Comparison of ENCODE assay signal across 9 mouse cellular contexts in the genomic region with DNA sequence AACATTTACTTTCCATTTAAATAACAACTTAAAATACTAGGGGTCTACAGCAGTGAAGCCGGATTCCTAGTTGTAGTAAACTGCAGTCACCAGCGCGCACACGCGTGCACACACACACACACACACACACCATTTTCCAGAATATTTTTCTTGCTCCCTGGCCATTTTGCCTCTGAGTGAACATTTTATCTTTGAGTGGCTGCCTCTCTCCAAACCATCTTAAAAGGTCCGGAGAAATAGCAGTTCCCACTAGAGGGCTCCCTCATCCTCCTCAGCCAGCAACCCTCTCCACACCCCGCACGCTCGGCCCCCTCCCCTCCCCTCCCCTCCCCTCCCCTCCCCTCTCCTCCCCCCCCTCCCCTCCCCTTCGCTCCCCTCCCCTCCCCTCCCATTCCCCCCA. TPM values are rescaled to one million over a fixed set of nuclear protein-coding genes. Genes with fewer than 3 reads are reported as not detected.
A peak's percentile ranks its signal among the peaks of the same experiment; 100 is the strongest.
DNase-seq lines count a peak whose midpoint lies in the region; ATAC-seq and TF ChIP-seq lines count a peak whose summit lies in the region.
"Had no signal": no experiment of that assay in that cellular context is flagged by ENCODE, and none has a peak within 500 bp of the region (broad histone marks: within the 10 kb centered on the region; RNA-seq: fewer than 3 reads in every experiment).

No protein-coding gene starts in this region.

- TF ChIP-seq CTCF in MEL (IDR thresholded peaks at IDR 0.05 in 2 of 3, conservative IDR thresholded peaks at IDR 0.05 in 1 of 3; ENCODE audit: control insufficient read depth in 1 of 3, insufficient read depth in 1 of 3, low read depth in 2 of 3, low read length in 3 of 3, poor library complexity in 1 of 3, severe bottlenecking in 1 of 3): peak in 2 of 3 experiments; percentile 53 to 66; a peak in 4 of 6 replicates

- no peak for DNase-seq in frontal cortex, postnatal 14 days (ENCODE audit: low spot score in 2 of 2)
- peak; percentile 51 for DNase-seq in MEL (ENCODE audit: low read depth, low spot score)
- peak; percentile 73 for DNase-seq in embryonic facial prominence, embryonic 10.5 days (ENCODE audit: low spot score)
- DNase-seq in liver, embryonic 11.5 days (ENCODE audit: low spot score): no peak

- peak overlapping the region; percentile 38 for H3K4me2 ChIP-seq in hindbrain, embryonic 12.5 days (replicated peaks)
- H3K4me2 ChIP-seq in liver, embryonic 11.5 days: peak overlapping the region; percentile 43
- H3K4me2 ChIP-seq in neural tube, embryonic 12.5 days (replicated peaks): peak overlapping the region; percentile 41
- H3K4me2 ChIP-seq: liver, embryonic 15.5 days had no signal

- H3K9me3 ChIP-seq in MEL (replicated peaks; ENCODE audit: insufficient read depth, low read length): no peaks in the 10 kb centered on the region
- peaks cover 3% of the 10 kb centered on the region for H3K9me3 ChIP-seq in embryonic facial prominence, embryonic 10.5 days
- H3K9me3 ChIP-seq in hindbrain, embryonic 12.5 days (replicated peaks): no peaks in the 10 kb centered on the region
- H3K9me3 ChIP-seq in liver, embryonic 11.5 days (ENCODE audit: control insufficient read depth, low read length): 0 out of 2 replicates have a peak, but pooled peaks cover 3% of the 10 kb centered on the region
- H3K9me3 ChIP-seq in neural tube, embryonic 12.5 days: no peaks in the 10 kb centered on the region

- no peak for TF ChIP-seq POLR2A in MEL (IDR thresholded peaks at IDR 0.05; ENCODE audit: control insufficient read depth in 1 of 2, insufficient read depth in 1 of 2, low read depth in 1 of 2, low read length in 2 of 2, poor library complexity in 1 of 2)

- no peak overlapping the region for H3K4me3 ChIP-seq in MEL (ENCODE audit: control insufficient read depth in 1 of 2, insufficient read depth in 1 of 2, low read depth in 2 of 2, low read length in 2 of 2)
- H3K4me3 ChIP-seq in embryonic facial prominence, embryonic 10.5 days: peak overlapping the region; percentile 47
- H3K4me3 ChIP-seq in hindbrain, embryonic 12.5 days: peak overlapping the region; percentile 14; the same call in 1 of the 2 replicates
- no peak overlapping the region for H3K4me3 ChIP-seq in liver, embryonic 11.5 days (ENCODE audit: low read depth, low read length)
- 0 out of 2 replicates have a peak overlapping the region, but pooled peaks have one; percentile 7 for H3K4me3 ChIP-seq in neural tube, embryonic 12.5 days
- H3K4me3 ChIP-seq: liver, embryonic 15.5 days had no signal

- ATAC-seq in frontal cortex, adult (ENCODE audit: low TSS enrichment): peak; percentile 94
- peak; percentile 69; the same call in 1 of the 2 replicates for ATAC-seq in hindbrain, embryonic 12.5 days (ENCODE audit: low FRiP score)
- peak; percentile 36; the same call in 1 of the 2 replicates for ATAC-seq in liver, embryonic 11.5 days (replicated peaks; ENCODE audit: low FRiP score)
- ATAC-seq in neural tube, embryonic 12.5 days (ENCODE audit: low FRiP score, low read depth): 0 out of 2 replicates have a peak, but pooled peaks have one; percentile 30
- ATAC-seq in monocyte, adult 5-6 weeks (replicated peaks; ENCODE audit: insufficient number of reproducible peaks, low FRiP score, low TSS enrichment, poor library complexity, severe bottlenecking): no peak

- peak; percentile 38 for TF ChIP-seq RAD21 in MEL (IDR thresholded peaks at IDR 0.05; ENCODE audit: low read depth, low read length)

- H3K9ac ChIP-seq in MEL (ENCODE audit: control insufficient read depth, low read depth, low read length, poor library complexity, severe bottlenecking): no peak overlapping the region
- H3K9ac ChIP-seq in hindbrain, embryonic 12.5 days: no peak overlapping the region
- no peak overlapping the region for H3K9ac ChIP-seq in liver, embryonic 11.5 days (ENCODE audit: low read depth, low read length)
- H3K9ac ChIP-seq in neural tube, embryonic 12.5 days: no peak overlapping the region
- H3K9ac ChIP-seq: liver, embryonic 15.5 days had no signal

- no peak overlapping the region for H3K27ac ChIP-seq in MEL (ENCODE audit: control insufficient read depth, low read depth, low read length)
- no peak overlapping the region for H3K27ac ChIP-seq in embryonic facial prominence, embryonic 10.5 days (replicated peaks)
- no peak overlapping the region for H3K27ac ChIP-seq in hindbrain, embryonic 12.5 days
- H3K27ac ChIP-seq in liver, embryonic 11.5 days (ENCODE audit: low read depth, low read length): no peak overlapping the region
- H3K27ac ChIP-seq in neural tube, embryonic 12.5 days: no peak overlapping the region

- H3K27me3 ChIP-seq in MEL (ENCODE audit: control insufficient read depth in 1 of 2, insufficient read depth in 2 of 2, low read length in 2 of 2): no peaks in the 10 kb centered on the region
- H3K27me3 ChIP-seq in embryonic facial prominence, embryonic 10.5 days (replicated peaks; ENCODE audit: low read depth, poor library complexity, severe bottlenecking): no peaks in the 10 kb centered on the region; the same call in 1 of the 2 replicates
- no peaks in the 10 kb centered on the region for H3K27me3 ChIP-seq in hindbrain, embryonic 12.5 days
- no peaks in the 10 kb centered on the region for H3K27me3 ChIP-seq in liver, embryonic 11.5 days (replicated peaks; ENCODE audit: control insufficient read depth, insufficient read depth, low read length)
- no peaks in the 10 kb centered on the region for H3K27me3 ChIP-seq in neural tube, embryonic 12.5 days (replicated peaks)
- H3K27me3 ChIP-seq: liver, embryonic 15.5 days had no signal

- H3K4me1 ChIP-seq in MEL (ENCODE audit: control insufficient read depth in 1 of 2, insufficient read depth in 2 of 2, low read length in 2 of 2): no peaks in the 10 kb centered on the region
- peaks cover 9% of the 10 kb centered on the region for H3K4me1 ChIP-seq in embryonic facial prominence, embryonic 10.5 days
- H3K4me1 ChIP-seq in hindbrain, embryonic 12.5 days: no peaks in the 10 kb centered on the region
- H3K4me1 ChIP-seq in liver, embryonic 11.5 days (replicated peaks; ENCODE audit: control insufficient read depth, insufficient read depth, low read length): no peaks in the 10 kb centered on the region
- H3K4me1 ChIP-seq in neural tube, embryonic 12.5 days: 0 out of 2 replicates have a peak, but pooled peaks cover 3% of the 10 kb centered on the region
- H3K4me1 ChIP-seq: liver, embryonic 15.5 days had no signal

- H3K79me2 ChIP-seq in MEL (ENCODE audit: control insufficient read depth, insufficient read depth, low read length, poor library complexity): no peaks in the 10 kb centered on the region

- no peak for TF ChIP-seq EP300 in MEL (IDR thresholded peaks at IDR 0.05; ENCODE audit: low read depth in 1 of 2, low read length in 2 of 2)

- H3K36me3 ChIP-seq in MEL (ENCODE audit: control insufficient read depth in 1 of 2, insufficient read depth in 2 of 2, low read length in 2 of 2): no peaks in the 10 kb centered on the region
- H3K36me3 ChIP-seq in embryonic facial prominence, embryonic 10.5 days (replicated peaks): no peaks in the 10 kb centered on the region
- no peaks in the 10 kb centered on the region for H3K36me3 ChIP-seq in hindbrain, embryonic 12.5 days
- H3K36me3 ChIP-seq in liver, embryonic 11.5 days (ENCODE audit: control insufficient read depth, insufficient read depth, low read length): no peaks in the 10 kb centered on the region
- H3K36me3 ChIP-seq in neural tube, embryonic 12.5 days: no peaks in the 10 kb centered on the region
- H3K36me3 ChIP-seq: liver, embryonic 15.5 days had no signal

- 22% methylated on average over 9 of the region's 10 CpGs for WGBS in embryonic facial prominence, embryonic 10.5 days
- 18% methylated on average over 9 of the region's 10 CpGs for WGBS in hindbrain, embryonic 12.5 days
- WGBS in liver, embryonic 11.5 days: 20% methylated on average over 9 of the region's 10 CpGs
- WGBS in neural tube, embryonic 12.5 days: 19% methylated on average over 9 of the region's 10 CpGs

TF ChIP-seq in MEL, 35 proteins besides CTCF, POLR2A, EP300 and RAD21:
- TF ChIP-seq SMC3 (IDR thresholded peaks at IDR 0.05; ENCODE audit: low read depth, low read length): peak; percentile 42; the same call in 1 of the 2 replicates
- no peak for TF ChIP-seq USF2 (IDR thresholded peaks at IDR 0.05; ENCODE audit: borderline replicate concordance in 1 of 2, insufficient read depth in 1 of 2, low read depth in 1 of 2, low read length in 2 of 2)
- TF ChIP-seq POLR2AphosphoS2 (IDR thresholded peaks at IDR 0.05; ENCODE audit: low read length): no peak
- no peak for TF ChIP-seq ZC3H11A (IDR thresholded peaks at IDR 0.05; ENCODE audit: low read depth, low read length)

RNA-seq across cellular contexts. Expression of a gene that starts 25.7 kb away (rescaled TPM):
- 652 and 695 TPM in 2 replicates for total RNA-seq in MEL (2012; rRNA removed)
- polyA plus RNA-seq in MEL (2012; ENCODE audit: insufficient read depth in 1 of 2, insufficient read length in 2 of 2, low read depth in 1 of 2, low replicate concordance in 2 of 2, missing spikeins in 1 of 2): 1,000 to 10,000 TPM in 1 of 2 experiments, 100 to 1,000 TPM in 1; 817 to 1,342 TPM
- polyA plus RNA-seq in embryonic facial prominence, embryonic 10.5 days (2016; fragmentation: Nextera tagmentation; extraction: Ambion mirVana): 832 and 862 TPM in 2 replicates
- polyA plus RNA-seq in hindbrain, embryonic 12.5 days (2016; fragmentation: Nextera tagmentation; extraction: Ambion mirVana): 873 and 904 TPM in 2 replicates
- polyA plus RNA-seq in liver, embryonic 11.5 days (2014; fragmentation: Nextera tagmentation; extraction: Ambion mirVana): 946 and 1,034 TPM in 2 replicates
- 931 and 967 TPM in 2 replicates for polyA plus RNA-seq in neural tube, embryonic 12.5 days (2016; fragmentation: Nextera tagmentation; extraction: Ambion mirVana)
- total RNA-seq in monocyte, adult 5-6 weeks (2017): 1,522 to 2,093 TPM (median 2,001 TPM) in 3 replicates

Comparison
In these comparisons a context has a peak if more than half of its experiments do, and no peak if none do; other contexts are left out.
1. DNase-seq: peak in MEL (single experiment) and embryonic facial prominence, embryonic 10.5 days (single experiment); none in frontal cortex, postnatal 14 days (0 of 2) and liver, embryonic 11.5 days (single experiment).
2. H3K4me3 ChIP-seq: peak in embryonic facial prominence, embryonic 10.5 days (single experiment), hindbrain, embryonic 12.5 days (single experiment) and neural tube, embryonic 12.5 days (single experiment); none in MEL (0 of 2) and liver, embryonic 11.5 days (single experiment).
3. Peak in every context shown above with its lines, with median percentiles within 50 percentile points of each other: H3K4me2 ChIP-seq.